Mouse (Mus musculus) frontal cortex, adult (tissue): ENCODE data around the gene Mpg.

Source experiments
- ATAC-seq: cut with Nextera tagmentation; 2 replicates; pipeline ENCODE4 v1.9.2; 2017; ENCODE audit warnings: mild to moderate bottlenecking, moderate library complexity, mixed read lengths; ENCODE audit not compliant: low TSS enrichment

The Mpg gene

DNA sequence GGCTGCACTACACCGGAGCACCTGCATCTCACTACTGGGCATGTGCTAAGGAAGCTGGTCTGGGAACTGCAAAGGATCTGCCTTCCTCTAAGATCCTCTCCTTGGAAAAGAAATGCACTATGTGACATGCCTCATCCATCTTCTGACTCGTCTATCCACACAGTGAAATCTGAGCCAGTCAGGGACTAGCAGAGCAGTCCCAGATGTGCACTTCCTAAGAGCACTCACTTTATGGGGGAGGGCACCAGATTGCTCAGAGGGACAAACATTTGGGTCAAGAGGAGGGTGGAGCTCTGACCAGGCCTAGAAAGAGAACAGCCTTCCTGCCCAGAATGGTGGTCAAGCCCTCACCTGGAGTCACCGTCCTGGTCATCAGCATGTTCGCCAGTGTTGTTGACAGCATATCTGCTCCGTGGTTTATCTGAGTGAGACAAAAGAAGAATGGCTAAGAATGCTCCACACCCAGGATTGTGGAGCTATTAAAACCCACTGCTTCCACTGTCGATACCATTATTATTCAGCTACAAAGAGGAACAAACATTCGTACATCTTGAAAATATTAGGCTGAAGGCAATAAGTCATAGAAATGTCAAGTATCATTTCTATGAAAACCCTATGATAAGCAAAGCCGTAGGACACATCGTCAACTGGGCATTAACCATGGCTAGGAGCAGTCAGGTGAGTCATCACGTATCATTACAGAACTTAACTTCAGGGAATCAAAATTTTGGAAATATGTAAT is 36.5 kb downstream of the Mpg start:
- no peak for ATAC-seq

DNA sequence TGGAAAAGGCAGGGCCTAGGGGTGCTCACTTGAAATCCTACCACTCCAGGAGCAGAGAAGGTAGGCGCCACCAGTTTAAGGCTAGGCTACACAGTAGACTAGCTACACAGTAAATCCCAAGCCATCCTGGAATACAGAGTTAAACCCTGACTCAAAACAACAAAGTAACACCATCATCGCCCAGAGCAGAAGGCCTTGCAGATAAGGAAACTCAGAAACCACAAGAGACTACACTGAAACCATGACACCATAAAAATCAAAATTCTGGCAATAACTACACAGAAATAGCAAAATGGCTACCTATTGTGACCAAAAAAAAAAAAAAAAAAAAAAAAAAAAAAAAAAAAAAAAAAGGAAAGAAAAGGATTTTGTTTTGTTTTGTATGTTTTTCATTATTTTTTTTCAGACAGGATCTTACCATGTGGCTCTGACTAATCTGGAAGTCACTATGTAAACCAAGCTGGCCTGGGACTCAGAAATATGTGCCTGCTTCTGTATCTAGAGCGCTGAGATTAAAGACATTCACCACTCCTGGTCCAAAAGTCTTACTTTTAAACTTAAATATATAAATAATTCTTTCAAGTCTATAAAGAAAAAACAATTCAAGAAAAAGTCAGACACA is 38.9 kb downstream of the Mpg start:
- ATAC-seq, result no peak

DNA sequence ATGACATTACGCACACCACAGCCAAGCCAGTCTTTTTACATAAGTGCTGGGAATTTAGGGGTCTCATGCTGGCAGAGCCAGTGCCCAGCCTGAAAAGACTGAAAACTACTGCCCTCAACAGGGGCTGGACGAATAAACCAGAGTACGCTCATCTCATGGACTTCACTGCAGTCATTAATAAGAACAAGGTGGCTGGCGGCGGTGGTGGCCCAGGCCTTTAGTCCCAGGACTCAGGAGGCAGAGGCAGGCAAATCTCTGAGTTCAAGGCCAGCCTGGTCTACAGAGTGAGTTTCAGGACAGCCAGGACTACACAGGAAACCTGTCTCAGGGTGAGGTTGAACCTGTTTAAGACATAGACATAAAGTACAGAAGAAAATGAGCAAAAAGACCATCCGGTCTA is 39.9 kb downstream of the Mpg start:
- ATAC-seq, result no peak

DNA sequence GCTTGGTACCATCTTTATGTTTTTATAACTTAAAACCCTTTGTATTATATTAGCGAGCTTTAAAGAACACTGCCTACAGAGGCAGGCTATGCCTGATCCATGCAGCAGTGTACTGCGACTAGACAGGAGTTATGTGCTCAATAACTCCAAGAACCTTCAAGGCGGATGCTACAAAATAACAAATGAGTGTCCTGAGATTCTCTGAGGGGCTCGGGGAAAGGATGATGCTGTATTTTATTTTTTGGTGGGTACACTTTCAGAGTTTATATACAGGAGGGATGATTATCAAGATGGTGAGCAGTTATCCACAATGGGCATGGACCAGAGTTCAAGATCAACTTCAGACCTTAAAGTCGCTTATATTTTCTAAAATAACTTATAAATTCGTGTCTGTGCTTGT is 40.5 kb downstream of the Mpg start:
- ATAC-seq, result no peak

DNA sequence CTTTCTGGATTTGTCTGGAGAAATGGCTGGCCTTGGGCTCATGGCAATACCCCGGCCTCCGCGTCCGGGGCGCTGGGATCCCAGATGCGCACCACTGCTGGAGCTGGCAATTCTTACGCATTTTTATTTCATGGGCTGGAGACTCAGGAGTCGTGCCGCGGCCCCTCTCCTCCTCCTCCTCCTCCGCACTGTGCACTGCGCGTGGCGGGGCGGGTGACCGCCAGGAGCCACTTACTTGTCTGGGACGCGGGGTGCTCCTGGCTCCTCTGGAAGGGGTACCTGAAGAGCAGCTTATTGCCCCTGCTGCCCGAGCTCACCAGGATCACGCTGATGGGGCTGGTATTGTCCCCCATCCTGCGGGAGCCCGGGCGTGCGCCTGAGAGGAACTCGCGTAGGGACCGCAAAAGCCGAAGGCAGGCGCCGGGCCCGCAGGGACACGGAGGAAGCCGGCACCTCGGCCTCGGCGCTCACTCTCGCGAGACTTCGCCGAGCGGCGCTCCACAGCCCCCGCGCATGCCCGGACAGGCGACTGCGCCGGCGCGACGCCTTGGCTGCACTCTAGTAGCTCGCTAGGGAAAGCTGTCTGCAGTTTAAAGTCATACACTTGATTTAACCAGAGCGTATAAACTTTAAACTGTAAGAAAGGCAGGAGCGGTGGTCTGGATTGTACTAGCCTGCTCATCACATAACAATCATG is 41.0 kb downstream of the Mpg start, which contains the start of gene Nprl3:
Gene Nprl3 (minus strand): TSS at position 520 of the 697 bp plus-strand sequence.
- peak; percentile 99 for ATAC-seq

DNA sequence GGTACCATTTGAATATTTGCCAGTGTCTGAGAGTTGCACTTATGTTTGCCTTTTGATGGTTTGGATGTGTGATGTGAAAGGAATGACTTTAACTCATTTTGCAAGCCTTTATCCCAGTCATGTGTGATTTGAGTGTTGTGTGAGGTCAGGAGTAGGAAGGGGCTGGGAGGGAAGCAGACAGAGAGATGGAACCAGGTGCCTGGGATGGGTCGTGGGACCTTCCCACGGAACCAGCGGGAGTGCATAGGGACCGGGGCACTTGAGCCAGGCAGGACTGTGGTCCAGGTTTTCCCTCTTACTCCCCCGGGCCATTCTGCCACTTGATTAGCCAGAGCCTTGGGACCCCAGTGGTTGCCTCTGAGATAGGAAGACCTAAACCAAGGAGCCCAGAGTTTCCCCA is 41.7 kb downstream of the Mpg start:
- ATAC-seq, result no peak; the same call in 1 of the 2 replicates

DNA sequence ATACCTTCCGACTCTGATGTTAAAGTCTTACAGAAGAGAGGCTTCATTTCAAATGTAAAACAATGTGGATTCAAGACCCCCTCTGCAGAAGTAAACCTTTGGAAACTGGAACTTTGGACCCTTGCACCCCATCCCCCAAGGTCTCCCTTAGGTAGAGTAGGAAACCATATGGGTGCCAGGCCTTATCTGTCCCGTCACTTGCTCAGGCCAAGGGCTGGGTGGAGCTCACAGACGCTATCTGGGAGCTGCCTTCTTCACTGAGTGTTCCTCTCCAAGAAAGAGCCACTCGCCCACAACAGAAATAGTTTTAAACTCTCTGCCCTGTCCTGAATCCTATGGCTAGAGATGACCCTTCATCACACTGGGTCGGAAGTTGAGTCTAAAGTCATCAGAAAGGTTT is 42.6 kb downstream of the Mpg start:
- ATAC-seq, result no peak

DNA sequence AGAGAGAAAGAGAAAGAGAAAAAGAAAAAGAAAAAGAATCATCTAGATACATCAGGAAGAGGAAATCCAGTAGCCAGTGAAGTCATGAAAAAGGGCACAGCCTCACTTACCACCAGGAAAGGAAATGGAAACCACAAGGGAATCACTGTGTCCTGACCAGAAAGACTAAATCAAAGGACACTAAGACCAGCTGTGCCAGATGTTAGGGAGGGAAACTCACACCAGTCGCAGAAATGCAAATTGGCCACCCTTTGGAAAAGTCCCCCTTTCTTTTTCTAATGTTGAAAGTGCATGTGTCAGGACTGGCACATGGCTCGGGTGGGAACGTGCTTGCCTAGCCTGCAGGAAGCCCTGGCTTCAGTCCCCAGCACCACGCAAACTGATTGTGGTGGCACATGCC is 44.9 kb downstream of the Mpg start:
- ATAC-seq, result no peak

DNA sequence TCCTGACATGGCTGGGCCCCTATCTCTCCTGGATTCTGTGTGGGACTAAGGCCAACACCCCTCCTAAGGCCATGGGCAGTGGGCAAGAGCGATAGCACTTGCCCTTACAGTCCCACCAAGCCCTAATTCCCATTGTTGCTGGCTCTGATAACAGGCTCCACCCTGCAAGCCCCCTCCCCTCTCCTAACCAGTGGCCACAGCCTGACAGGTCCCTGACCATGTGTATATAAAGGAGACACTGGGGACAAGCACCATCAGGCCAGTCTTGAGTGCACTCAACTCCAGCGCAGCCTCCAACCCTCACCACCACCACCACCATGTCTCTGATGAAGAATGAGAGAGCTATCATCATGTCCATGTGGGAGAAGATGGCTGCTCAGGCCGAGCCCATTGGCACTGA is 50.0 kb downstream of the Mpg start, which contains the start of gene Hba-x:
Gene Hba-x (plus strand): TSS at position 54 of the 400 bp plus-strand sequence.
- no peak for ATAC-seq

DNA sequence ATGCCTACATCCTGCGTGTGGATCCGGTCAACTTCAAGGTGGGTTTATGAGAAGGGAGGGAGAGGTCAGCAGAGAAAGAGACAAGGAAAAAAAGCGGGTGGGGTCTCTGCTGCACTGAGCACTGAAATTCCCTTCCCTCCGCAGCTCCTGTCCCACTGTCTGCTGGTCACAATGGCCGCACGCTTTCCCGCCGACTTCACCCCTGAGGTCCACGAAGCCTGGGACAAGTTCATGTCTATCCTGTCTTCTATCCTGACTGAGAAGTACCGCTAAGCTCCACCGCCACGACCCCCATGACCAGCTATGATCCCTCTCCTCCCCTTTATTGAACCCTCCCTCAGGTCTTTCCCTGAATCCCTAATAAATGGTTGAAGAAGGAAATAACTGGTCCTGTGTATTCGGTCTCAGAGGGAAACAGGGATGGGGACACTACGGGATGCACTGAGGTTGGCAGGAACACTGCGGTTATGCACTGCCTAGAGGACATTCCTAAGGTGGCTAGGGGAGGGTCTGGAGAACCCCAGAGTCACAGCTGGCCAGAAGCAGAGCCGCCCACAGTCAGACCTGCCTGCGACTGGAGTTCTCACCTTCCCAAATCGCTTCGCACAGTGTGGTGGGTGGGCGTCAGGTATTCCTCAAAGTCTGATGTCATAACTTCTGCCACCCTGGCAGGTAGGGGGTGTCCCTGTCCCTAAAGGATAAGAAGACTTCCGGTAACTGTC is 51.6 kb downstream of the Mpg start:
- no peak for ATAC-seq

DNA sequence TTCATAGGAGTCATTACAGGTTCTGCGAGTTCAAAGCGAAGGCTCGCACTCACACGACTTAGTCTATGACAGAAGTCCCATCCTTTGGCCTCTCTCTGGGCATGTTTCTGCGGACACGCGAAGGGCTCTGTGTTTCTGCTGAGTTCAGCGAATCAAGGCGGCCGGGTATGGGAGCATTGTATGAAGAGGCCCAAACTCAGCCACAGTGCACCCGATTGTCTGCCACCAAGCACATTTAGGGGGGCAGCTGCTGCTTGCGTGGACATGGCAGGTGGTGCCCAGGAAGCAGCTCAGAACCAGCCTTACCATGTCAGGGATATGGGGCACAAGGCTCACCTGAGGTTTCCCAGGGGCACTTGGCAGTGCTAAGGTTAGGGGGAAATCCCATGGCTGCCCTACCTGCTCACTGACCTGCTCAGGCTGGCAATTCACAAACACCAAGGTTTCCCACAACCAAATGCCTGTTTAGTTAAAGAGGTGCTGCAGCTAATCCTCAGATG is 52.2 kb downstream of the Mpg start:
- no peak for ATAC-seq

DNA sequence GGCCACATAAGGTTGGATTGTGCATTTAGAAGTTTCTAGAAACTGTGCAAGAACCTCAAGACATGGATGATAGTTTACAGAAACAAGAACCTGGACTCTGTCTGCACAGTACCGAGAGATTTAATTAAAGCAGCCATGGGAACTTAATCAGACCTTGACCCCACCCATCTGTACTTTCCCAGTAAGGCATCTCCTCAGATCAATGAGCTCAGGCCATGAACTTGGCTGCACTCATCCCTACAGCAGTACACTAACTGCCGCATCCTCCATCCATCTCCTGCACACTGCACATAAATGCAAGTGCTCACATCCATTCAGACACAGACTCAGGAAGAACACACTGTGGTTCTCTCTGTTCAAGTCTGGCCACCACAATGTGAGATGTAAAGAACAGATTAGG is 54.3 kb downstream of the Mpg start:
- ATAC-seq, result no peak

DNA sequence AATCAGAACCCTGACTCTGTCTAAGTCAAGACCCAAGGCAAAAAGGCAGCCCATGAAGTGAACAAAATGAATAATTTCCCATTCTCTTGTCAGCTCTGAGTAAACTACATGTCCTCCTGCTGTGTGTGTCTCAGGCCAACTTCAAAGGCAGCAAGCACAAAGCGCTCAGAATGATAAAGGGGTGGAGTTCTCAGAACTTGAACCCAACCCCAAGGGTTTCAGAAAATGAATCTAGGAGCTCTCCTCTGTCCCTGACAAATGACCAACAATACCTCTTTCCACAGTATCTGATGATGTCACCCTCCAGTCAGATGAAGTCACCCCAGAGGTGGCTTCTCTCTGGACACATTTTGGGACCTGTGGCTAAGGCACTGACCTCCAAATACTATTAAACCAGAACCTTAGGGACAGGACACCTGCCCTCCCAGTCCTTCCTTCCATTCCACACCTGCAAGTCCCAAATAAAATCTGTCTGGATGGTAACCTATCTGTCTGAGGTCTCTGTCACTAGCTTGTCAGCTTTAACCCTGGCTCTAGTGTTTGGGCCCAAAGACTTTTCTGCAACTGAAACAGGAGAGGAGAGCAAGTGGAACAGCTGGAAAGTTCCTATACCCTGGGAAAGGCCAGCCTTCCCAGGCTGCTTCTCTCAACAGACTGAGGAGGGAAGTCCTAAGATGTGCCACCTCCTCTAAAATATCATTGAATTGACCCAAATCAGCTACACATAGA is 55.3 kb downstream of the Mpg start:
- ATAC-seq, result no peak
